Mouse (Mus musculus): ENCODE measurements at regions not wholly inside any gene's neighbourhood (a gene's known extent, or its start where the extent isn't known, plus 50 kb on each side); places are given as distances from the start of the nearest gene placed in this dataset.

GRCm38 (mm10) chr16:44667118-44667517 lies 57.0 kb upstream of the Nepro start:
- TF ChIP-seq CTCF (IDR thresholded peaks at IDR 0.05; ENCODE audit: borderline replicate concordance, extremely low read depth, insufficient read depth, insufficient read length) (no peak), POLR2A (IDR thresholded peaks at IDR 0.05; ENCODE audit: borderline replicate concordance, extremely low read depth, insufficient read depth, insufficient read length, poor library complexity, severe bottlenecking) (no peak)
